Mouse (Mus musculus): ENCODE results near the gene Tmem127. TPM values are rescaled to one million over a fixed set of nuclear protein-coding genes. Genes with fewer than 3 reads are reported as not detected.
"Not testable (repeated sequence)": the region's sequence is repeated elsewhere in the genome, so short reads cannot be mapped to it uniquely, and the experiment has no call there.

Gene Tmem127
- polyA plus RNA-seq (2015; fragmentation: Nextera tagmentation; extraction: Ambion mirVana): 49.0 TPM in 2 replicates

DNA sequence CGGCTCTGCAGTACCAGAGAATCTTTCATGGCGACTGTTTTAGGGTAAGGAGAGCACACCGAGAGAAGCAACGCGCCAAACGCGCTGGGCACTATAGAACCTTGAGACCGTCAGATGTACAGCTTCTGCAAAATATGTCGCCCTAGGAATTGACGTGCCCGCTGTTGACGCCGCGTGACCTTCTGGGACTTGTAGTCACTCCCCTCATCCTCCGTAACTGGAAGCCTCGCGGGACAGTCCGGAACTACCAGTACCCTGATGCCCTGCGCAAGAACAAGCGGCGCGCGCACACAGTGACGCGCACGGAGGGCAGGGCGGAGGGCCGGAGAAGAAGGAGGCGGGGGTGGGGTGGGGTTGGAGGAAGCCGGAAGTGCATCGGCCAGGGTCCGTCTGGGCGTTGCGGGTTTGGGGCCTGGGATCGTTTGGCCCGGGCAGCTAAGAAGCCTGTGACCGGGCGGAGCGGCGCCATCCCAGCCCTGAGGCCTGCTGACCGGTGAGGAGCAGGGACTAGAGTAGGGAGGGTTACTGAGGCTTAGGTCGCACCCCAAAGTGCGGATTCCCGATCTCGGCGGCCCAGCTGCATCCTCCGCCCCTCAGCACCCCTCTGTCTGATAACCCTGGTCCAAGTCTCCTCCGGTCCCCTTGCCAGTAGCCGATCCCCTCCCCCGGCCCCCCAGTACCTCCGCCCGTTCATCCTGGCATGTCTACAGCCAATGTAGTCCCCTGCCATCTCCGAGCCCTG is at the start of gene Tmem127, which contains the start of gene Ciao1:
Tmem127 (plus strand) TSS at position 317 of the 742 bp plus-strand sequence.
Ciao1 (minus strand) TSS at position 225 of the 742 bp plus-strand sequence.
- peak; percentile 98 for ATAC-seq (ENCODE audit: low FRiP score)
- Histone ChIP-seq H3K4me3 (peak within 1 kb of the TSS; percentile 97), H3K36me3 (peaks cover 51% of the 10 kb centered on the region), H3K4me2 (peak within 1 kb of the TSS; percentile 87), H3K9me3 (no peaks in the 10 kb centered on the region), H3K9ac (peak within 1 kb of the TSS; percentile 96), H3K27me3 (no peaks in the 10 kb centered on the region), H3K27ac (peak within 1 kb of the TSS; percentile 87), H3K4me1 (replicated peaks) (peaks cover 42% of the 10 kb centered on the region)
- WGBS: under 1% methylated on average over 52 of the region's 53 CpGs

DNA sequence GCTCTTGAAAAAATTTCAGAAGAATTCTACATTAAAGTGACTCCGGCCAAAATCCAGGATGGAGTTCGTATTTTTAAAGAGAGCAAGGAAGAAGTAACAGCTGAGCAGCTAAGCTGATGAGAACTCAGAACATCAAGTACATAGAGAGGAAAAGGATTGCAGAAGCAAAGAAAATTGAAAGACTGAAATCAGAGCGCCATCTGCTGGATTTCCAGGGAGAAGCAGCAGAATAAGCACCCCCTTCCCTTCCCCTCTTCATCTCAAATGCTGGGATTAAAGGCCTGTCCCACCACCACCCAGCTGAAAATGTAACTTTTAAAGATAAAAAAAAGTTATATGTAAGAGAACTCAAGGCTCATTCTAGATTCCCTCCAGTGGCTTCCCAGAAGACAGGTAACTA is 42.8 kb upstream of the Tmem127 start:
- H3K4me2 ChIP-seq: no peak overlapping the region
- no peak overlapping the region for H3K9ac ChIP-seq
- H3K27me3 ChIP-seq: no peaks in the 10 kb centered on the region
- 40% methylated on average over 3 of the region's 3 CpGs for WGBS
- no peaks in the 10 kb centered on the region for H3K9me3 ChIP-seq
- no peak overlapping the region for H3K4me3 ChIP-seq
- peaks cover 16% of the 10 kb centered on the region for H3K4me1 ChIP-seq (replicated peaks)
- H3K36me3 ChIP-seq: peaks cover 20% of the 10 kb centered on the region
- no peak for ATAC-seq (ENCODE audit: low FRiP score)
- no peak overlapping the region for H3K27ac ChIP-seq

DNA sequence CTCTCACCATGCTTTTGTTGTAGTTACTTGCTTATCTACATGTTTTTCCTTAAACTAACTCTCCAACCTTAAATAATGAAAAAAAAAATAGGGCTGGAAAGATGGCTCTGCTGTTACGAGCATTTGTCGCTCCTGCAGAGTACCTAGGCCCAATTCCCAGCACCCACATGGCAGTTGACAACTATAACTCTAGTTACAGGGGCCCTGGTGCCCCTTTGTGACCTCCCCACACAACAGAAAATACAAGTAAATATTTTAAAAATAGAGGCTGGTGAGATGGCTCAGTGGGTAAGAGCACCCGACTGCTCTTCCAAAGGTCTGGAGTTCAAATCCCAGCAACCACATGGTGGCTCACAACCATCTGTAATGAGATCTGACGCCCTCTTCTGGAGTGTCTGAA is 41.8 kb upstream of the Tmem127 start:
- ATAC-seq (ENCODE audit: low FRiP score): not testable (repeated sequence)
- 86% methylated on average over 4 of the region's 4 CpGs for WGBS

DNA sequence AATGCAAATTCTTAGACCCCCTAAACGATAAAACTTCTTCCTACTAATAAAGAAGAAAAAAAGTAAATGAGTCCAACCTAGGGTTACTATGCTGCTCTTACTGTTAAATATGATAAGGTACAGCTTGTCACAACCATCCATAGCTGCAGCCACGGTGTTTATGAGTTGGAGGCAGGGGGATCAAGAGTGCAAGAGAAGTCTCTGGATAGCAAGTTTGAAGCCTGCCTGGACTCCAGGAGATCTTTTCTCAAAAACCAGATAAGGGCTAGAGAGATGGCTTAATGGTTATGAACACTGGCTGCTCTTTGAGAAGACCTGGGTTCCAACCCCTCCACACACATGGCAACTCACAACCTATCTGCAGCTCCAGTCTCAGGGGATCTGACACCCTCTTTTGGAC is 40.8 kb upstream of the Tmem127 start:
- H3K36me3 ChIP-seq: peaks cover 27% of the 10 kb centered on the region
- H3K27ac ChIP-seq: no peak overlapping the region
- H3K27me3 ChIP-seq: no peaks in the 10 kb centered on the region
- H3K4me2 ChIP-seq: no peak overlapping the region
- H3K4me3 ChIP-seq: no peak overlapping the region
- no peaks in the 10 kb centered on the region for H3K9me3 ChIP-seq
- H3K9ac ChIP-seq: no peak overlapping the region
- WGBS: 98% methylated on average over 2 of the region's 2 CpGs
- H3K4me1 ChIP-seq (replicated peaks): peaks cover 17% of the 10 kb centered on the region
- no peak for ATAC-seq (ENCODE audit: low FRiP score)

More for the DNA sequence above, 41.8 kb upstream of the Tmem127 start:
- not testable (repeated sequence) for H3K9me3 ChIP-seq, H3K27me3 ChIP-seq, H3K9ac ChIP-seq, H3K4me3 ChIP-seq, H3K4me2 ChIP-seq, H3K27ac ChIP-seq
- peaks cover 22% of the 10 kb centered on the region for H3K36me3 ChIP-seq
- peaks cover 17% of the 10 kb centered on the region for H3K4me1 ChIP-seq (replicated peaks)

DNA sequence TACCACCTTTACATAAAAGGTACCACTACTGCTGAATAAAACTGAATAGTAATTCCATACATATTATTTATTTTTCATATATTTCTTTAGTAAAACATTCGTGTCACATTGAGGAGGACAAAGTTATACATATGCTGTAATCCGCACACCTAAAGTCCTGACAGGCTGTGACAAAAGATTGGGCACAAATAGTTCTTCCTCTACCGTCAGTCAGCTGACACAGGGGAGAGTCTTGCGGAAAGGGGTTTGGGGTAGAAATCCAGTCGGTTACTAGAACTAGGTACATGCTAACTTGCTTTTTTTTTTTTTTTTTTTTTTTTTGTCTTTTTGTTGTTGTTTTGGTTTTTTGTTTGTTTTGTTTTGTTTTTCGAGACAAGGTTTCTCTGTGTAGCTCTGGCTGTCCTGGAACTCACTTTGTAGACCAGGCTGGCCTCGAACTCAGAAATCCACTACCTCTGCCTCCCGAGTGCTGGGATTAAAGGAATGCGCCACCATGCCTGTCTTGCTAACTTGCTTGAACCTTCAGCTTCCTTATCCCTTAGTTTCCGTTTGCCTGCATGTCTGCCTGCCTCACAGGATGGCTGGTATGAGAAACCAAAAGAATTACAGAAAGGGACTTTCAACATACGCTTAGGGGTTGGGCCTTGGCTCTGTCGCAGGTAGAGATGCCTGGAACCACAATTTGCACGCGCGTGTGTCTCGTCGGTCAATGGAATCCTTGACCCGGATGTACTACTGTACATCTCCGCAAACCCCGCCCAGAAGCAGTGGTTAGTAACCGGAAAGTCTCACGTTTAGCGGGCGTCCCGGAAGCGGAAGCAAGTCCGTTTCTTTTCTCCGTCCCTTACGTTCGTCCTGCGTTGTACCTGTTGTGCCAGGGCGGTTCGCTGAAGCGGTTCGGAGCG is 39.9 kb upstream of the Tmem127 start, which contains the start of the genes 1810024B03Rik and Snrnp200:
1810024B03Rik (minus strand) TSS at position 734 of the 905 bp plus-strand sequence.
Snrnp200 (plus strand) TSS at position 840 of the 905 bp plus-strand sequence.
- no peaks in the 10 kb centered on the region for H3K9me3 ChIP-seq
- peaks cover 17% of the 10 kb centered on the region for H3K4me1 ChIP-seq (replicated peaks)
- H3K4me2 ChIP-seq: peak within 1 kb of the TSS; percentile 89
- peak; percentile 99 for ATAC-seq (ENCODE audit: low FRiP score)
- no peaks in the 10 kb centered on the region for H3K27me3 ChIP-seq
- peak within 1 kb of the TSS; percentile 90 for H3K4me3 ChIP-seq
- 12% methylated on average over 36 of the region's 36 CpGs for WGBS
- H3K9ac ChIP-seq: peak within 1 kb of the TSS; percentile 85
- H3K27ac ChIP-seq: peak within 1 kb of the TSS; percentile 84
- peaks cover 30% of the 10 kb centered on the region for H3K36me3 ChIP-seq

DNA sequence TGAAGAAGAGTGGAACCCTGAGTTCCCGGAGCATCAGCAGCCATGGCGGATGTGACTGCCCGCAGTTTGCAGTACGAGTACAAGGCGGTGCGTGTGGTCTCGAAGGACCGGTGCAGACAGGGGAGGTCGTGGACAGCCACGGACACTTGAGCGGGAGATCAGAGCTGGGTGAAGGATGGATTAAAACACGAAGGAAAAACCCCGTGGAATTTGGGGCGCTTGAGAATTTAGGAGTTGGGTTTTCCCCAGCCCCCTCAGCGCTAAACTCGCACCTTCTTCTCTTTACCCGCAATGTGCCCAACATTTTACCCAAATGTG is 39.3 kb upstream of the Tmem127 start:
- Histone ChIP-seq H3K4me3 (peak overlapping the region; percentile 90), H3K4me2 (peak overlapping the region; percentile 89), H3K9ac (peak overlapping the region; percentile 85), H3K27me3 (no peaks in the 10 kb centered on the region), H3K27ac (peak overlapping the region; percentile 84), H3K4me1 (replicated peaks) (peaks cover 17% of the 10 kb centered on the region), H3K36me3 (peaks cover 36% of the 10 kb centered on the region), H3K9me3 (no peaks in the 10 kb centered on the region)
- WGBS: under 1% methylated on average over 17 of the region's 17 CpGs
- peak; percentile 11; the same call in 1 of the 2 replicates for ATAC-seq (ENCODE audit: low FRiP score)

DNA sequence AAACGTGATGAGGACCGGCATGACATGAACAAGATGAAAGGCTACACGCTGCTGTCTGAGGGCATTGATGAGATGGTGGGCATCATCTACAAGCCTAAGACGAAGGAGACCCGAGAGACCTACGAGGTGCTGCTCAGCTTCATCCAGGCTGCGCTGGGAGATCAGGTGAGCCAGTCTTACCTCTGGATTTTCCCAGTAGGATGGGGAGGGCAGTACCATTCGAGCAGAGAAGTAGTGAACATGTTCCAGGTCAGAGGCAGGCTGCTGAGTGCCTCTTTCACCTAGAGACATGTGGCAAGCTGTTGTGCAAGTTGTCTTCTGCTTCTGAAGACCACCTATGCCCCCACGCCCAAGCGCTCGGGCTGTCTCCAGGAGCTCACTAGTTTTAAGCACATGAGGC is 37.0 kb upstream of the Tmem127 start:
- Histone ChIP-seq H3K27me3 (no peaks in the 10 kb centered on the region), H3K4me3 (no peak overlapping the region), H3K4me1 (replicated peaks) (peaks cover 17% of the 10 kb centered on the region), H3K4me2 (no peak overlapping the region), H3K9ac (no peak overlapping the region), H3K27ac (no peak overlapping the region), H3K36me3 (peaks cover 59% of the 10 kb centered on the region), H3K9me3 (no peaks in the 10 kb centered on the region)
- ATAC-seq (ENCODE audit: low FRiP score): no peak
- WGBS: 96% methylated on average over 11 of the region's 11 CpGs

DNA sequence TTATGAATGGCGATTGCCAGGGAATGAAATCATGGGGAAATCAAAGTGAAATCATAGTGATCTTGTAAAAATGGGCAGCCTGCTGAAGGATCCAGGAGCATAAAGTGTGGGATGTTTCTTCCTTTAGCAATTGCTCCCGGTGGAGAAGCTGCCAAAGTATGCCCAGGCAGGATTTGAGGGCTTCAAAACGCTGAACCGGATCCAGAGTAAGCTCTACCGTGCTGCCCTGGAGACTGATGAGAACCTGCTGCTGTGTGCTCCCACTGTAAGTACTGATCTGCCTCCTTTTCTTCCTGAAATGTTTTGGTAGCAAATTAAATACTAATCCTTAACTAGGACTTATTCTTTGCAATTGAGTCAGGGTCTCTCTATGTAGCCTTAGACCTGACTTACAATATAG is 30.0 kb upstream of the Tmem127 start:
- Histone ChIP-seq H3K4me1 (replicated peaks) (no peaks in the 10 kb centered on the region), H3K27me3 (no peaks in the 10 kb centered on the region), H3K4me3 (no peak overlapping the region), H3K36me3 (peaks cover 99% of the 10 kb centered on the region), H3K9me3 (no peaks in the 10 kb centered on the region), H3K27ac (no peak overlapping the region), H3K4me2 (no peak overlapping the region), H3K9ac (no peak overlapping the region)
- ATAC-seq (ENCODE audit: low FRiP score): no peak
- 97% methylated on average over 5 of the region's 5 CpGs for WGBS

DNA sequence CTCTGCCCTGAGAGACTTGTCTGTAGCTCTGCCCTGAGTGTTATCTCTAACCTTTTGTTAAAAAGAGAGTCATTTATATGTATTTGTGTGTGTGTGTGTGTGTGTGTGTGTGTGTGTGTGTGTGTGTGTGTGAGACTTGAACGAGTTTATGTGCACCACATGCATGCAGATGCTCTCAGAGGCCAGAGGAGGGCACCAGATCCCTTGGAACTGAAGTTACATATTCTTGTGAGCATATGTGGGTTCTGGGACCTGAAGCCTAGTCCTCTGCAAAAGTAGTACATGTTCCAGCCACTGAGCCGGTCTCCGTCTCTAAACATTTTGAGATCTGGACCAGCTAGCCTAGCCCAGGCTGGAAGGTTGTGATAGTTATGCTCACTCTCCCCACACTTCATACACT is 22.4 kb upstream of the Tmem127 start:
- H3K27me3 ChIP-seq: no peaks in the 10 kb centered on the region
- no peaks in the 10 kb centered on the region for H3K9me3 ChIP-seq
- WGBS: 98% methylated on average over 3 of the region's 3 CpGs

DNA sequence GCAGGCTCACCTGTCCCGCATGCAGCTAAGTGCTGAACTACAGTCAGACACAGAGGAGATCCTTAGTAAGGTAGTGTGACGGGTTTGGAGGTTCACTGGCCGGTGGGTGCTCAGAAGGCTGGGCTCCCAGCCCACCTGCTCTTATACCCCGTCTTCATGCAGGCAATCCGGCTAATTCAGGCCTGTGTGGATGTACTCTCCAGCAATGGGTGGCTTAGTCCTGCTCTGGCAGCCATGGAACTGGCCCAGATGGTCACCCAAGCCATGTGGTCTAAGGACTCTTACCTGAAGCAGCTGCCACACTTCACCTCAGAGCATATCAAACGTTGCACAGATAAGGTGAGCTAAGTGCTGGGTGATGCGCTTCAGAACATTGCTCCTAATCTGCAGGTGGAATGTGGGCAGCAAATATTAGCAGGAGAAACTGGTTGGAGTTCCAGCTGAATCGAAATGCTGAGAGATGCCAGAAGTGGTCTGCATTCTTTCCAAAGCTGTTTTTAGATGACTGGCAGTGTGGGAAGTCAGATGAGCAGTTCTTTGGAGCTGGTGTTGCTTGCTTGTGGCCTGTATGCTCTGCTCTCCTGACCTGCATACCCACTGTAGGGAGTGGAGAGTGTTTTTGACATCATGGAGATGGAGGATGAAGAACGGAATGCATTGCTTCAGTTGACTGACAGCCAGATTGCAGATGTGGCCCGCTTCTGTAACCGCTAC is 9.7 kb upstream of the Tmem127 start:
- Histone ChIP-seq H3K4me1 (replicated peaks) (no peaks in the 10 kb centered on the region), H3K27ac (no peak overlapping the region), H3K27me3 (no peaks in the 10 kb centered on the region), H3K4me2 (no peak overlapping the region), H3K9me3 (no peaks in the 10 kb centered on the region), H3K9ac (no peak overlapping the region), H3K4me3 (no peak overlapping the region), H3K36me3 (peaks cover 93% of the 10 kb centered on the region)
- no peak for ATAC-seq (ENCODE audit: low FRiP score)
- WGBS: 95% methylated on average over 11 of the region's 11 CpGs

More for the DNA sequence above, 22.4 kb upstream of the Tmem127 start:
- Histone ChIP-seq H3K4me1 (replicated peaks) (no peaks in the 10 kb centered on the region), H3K4me3 (no peak overlapping the region), H3K27ac (no peak overlapping the region), H3K36me3 (peaks cover 97% of the 10 kb centered on the region), H3K9ac (no peak overlapping the region), H3K4me2 (no peak overlapping the region)
- no peak for ATAC-seq (ENCODE audit: low FRiP score)

DNA sequence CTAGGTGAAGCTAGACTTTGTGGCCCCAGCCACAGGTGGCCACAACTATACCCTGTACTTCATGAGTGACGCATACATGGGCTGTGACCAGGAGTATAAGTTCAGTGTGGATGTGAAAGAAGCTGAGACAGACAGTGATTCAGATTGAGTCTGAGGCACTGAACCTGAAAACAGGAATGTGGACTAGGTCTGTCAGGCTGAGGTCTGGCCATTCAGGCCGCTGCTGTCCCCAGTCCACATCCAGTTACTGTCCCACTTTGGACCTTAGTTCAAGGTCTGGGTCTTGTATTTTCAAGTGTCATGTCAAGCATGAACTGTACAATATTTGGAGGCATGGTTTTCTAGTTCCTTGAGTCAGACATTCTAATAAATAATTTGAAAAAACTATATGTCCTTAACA is 7.6 kb upstream of the Tmem127 start:
- ATAC-seq (ENCODE audit: low FRiP score): no peak
- 98% methylated on average over 2 of the region's 2 CpGs for WGBS
- Histone ChIP-seq H3K27me3 (no peaks in the 10 kb centered on the region), H3K4me3 (no peak overlapping the region), H3K27ac (no peak overlapping the region), H3K9ac (no peak overlapping the region), H3K4me1 (replicated peaks) (no peaks in the 10 kb centered on the region), H3K4me2 (no peak overlapping the region), H3K9me3 (no peaks in the 10 kb centered on the region), H3K36me3 (peaks cover 90% of the 10 kb centered on the region)
